Mouse (Mus musculus) common myeloid progenitor, adult 5-6 weeks (primary cell): ENCODE data around the gene Prickle1. TPM values are rescaled to one million over a fixed set of nuclear protein-coding genes. Genes with fewer than 3 reads are reported as not detected.

Experiments
- ATAC-seq: replicated peaks from 2 replicates; pipeline ENCODE4 v1.8.0; 2016; ENCODE audit warnings: low read depth, mild to moderate bottlenecking, moderate TSS enrichment, inconsistent platforms; ENCODE audit not compliant: poor library complexity, severe bottlenecking
- total RNA-seq: library from RNA; stranded (forward); fragments of 200-1000, 187-1606 nt; gene quantifications from 2 replicates; pipeline ENCODE4 v1.2.3, GENCODE M21; 2017

Prickle1 gene
- total RNA-seq, 1 experiment from 2014 or later, result 3.5 TPM

GRCm38 (mm10) chr15:93513939-93514341, 81.8 kb downstream of the Prickle1 start:
- peak; percentile 43 for ATAC-seq

GRCm38 (mm10) chr15:93512437-93512836, 83.3 kb downstream of the Prickle1 start:
- ATAC-seq, result no peak

- no peak for ATAC-seq
These were observed 84.9 kb downstream of the Prickle1 start for GRCm38 (mm10) chr15:93510690-93511336.

GRCm38 (mm10) chr15:93504808-93505207, 90.9 kb downstream of the Prickle1 start:
- no peak for ATAC-seq

GRCm38 (mm10) chr15:93503201-93503745, 92.4 kb downstream of the Prickle1 start:
- no peak for ATAC-seq

GRCm38 (mm10) chr15:93502703-93503102, 93.0 kb downstream of the Prickle1 start:
- no peak for ATAC-seq

- ATAC-seq, result no peak
These were observed 95.8 kb downstream of the Prickle1 start for GRCm38 (mm10) chr15:93499866-93500265.

GRCm38 (mm10) chr15:93494700-93495099, 101.0 kb downstream of the Prickle1 start:
- ATAC-seq, result no peak

GRCm38 (mm10) chr15:93489597-93489996, 106.1 kb downstream of the Prickle1 start:
- ATAC-seq, result no peak

- ATAC-seq, result no peak
These were observed 109.6 kb downstream of the Prickle1 start for GRCm38 (mm10) chr15:93486066-93486465.

GRCm38 (mm10) chr15:93485252-93485651, 110.4 kb downstream of the Prickle1 start:
- ATAC-seq, result no peak

- ATAC-seq, result peak; percentile 60
These were observed 111.4 kb downstream of the Prickle1 start for GRCm38 (mm10) chr15:93484261-93484710.

- no peak for ATAC-seq
These were observed 114.6 kb downstream of the Prickle1 start for GRCm38 (mm10) chr15:93481112-93481511.

- ATAC-seq, result no peak
These were observed 116.2 kb downstream of the Prickle1 start for GRCm38 (mm10) chr15:93479445-93479844.

GRCm38 (mm10) chr15:93478676-93479075, 117.0 kb downstream of the Prickle1 start:
- ATAC-seq, result no peak

GRCm38 (mm10) chr15:93477729-93478128, 118.0 kb downstream of the Prickle1 start:
- ATAC-seq, result no peak

- ATAC-seq, result no peak
These were observed 120.0 kb downstream of the Prickle1 start for GRCm38 (mm10) chr15:93475688-93476087.

GRCm38 (mm10) chr15:93474277-93474676, 121.4 kb downstream of the Prickle1 start:
- no peak for ATAC-seq

- no peak for ATAC-seq
These were observed 123.6 kb downstream of the Prickle1 start for GRCm38 (mm10) chr15:93472089-93472488.

GRCm38 (mm10) chr15:93471651-93472050, 124.0 kb downstream of the Prickle1 start:
- no peak for ATAC-seq

- ATAC-seq, result no peak
These were observed 134.6 kb downstream of the Prickle1 start for GRCm38 (mm10) chr15:93461066-93461465.

GRCm38 (mm10) chr15:93459422-93459821, 136.3 kb downstream of the Prickle1 start:
- ATAC-seq, result no peak
